Mouse (Mus musculus) spleen, adult 12 weeks (tissue): ENCODE measurements around the gene Fbl.
"Not testable (repeated sequence)": the region's sequence is repeated elsewhere in the genome, so short reads cannot be mapped to it uniquely, and the experiment has no call there.

ENCODE experiments used
- DNase-seq: peaks from one replicate; pipeline ENCODE4 v3.0.0; 2022; ENCODE audit warnings: low spot score

The Fbl gene

GRCm38 (mm10) chr7:28191903-28192302 is 22.4 kb downstream of the Fbl start:
- no peak for DNase-seq

DNA sequence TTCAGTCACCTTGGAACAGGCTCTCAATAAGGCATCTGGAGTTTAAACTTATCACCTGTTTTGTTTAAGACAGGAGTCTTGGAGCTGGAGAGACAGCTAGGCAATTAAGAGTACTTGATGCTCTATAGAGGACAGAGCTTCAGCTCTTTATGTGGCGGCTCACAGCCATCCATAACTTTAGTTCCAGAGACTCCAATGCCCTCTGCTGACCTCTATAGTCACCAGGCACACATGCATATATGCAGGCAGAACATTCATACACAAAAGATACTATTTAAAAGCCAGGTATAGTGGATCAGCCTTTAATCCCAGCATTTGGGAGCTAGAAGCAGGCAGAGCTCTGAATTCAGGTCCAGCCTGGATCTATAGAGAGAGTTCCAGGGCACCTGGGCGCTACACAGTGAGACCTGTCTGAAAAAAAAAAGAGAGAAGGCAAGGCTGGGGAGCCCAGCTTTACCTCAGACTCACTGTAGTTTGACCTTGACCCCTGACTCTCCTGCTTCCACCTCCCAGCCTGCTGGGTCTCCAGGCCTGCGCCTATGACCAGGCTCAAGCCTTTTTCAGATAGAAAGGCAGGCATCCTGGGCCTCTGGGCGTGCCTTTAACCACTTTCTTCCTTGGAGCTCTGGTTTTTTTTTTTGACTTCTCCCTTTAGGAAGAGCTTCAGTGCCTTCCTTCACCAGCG is 26.0 kb downstream of the Fbl start:
- DNase-seq: no peak

- no peak for DNase-seq
Observed at GRCm38 (mm10) chr7:28196528-28196927, 27.0 kb downstream of the Fbl start.

- DNase-seq: no peak
Observed at GRCm38 (mm10) chr7:28199054-28199453, 29.5 kb downstream of the Fbl start.

GRCm38 (mm10) chr7:28203207-28204108 is 33.9 kb downstream of the Fbl start:
- no peak for DNase-seq

DNA sequence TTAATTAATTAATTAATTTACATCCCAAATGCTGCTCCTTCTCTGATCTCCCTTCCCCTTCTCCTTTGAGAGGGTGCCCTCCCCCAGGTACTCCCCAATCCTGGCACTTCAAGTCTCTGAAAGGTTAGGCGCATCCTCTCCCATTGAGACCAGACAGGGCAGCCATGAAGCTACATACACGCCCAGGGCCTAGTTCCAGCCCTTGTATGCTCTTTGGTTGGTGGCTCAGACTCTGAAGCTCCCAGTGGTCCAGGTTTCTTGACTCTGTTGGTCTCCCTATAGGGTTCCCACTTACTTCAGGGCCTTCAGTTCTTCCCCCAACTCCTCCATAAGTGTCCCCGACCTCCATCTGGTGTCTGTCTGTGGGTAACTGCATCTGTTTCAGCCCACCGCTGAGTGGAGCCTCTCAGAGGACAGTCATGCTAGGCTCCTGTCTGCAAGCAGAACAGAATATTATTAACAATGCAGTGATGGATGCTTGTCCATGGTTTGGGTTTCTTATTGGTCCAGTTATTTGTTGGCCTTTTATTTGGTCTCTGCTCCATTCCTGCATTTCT is 36.6 kb downstream of the Fbl start:
- no peak for DNase-seq

DNA sequence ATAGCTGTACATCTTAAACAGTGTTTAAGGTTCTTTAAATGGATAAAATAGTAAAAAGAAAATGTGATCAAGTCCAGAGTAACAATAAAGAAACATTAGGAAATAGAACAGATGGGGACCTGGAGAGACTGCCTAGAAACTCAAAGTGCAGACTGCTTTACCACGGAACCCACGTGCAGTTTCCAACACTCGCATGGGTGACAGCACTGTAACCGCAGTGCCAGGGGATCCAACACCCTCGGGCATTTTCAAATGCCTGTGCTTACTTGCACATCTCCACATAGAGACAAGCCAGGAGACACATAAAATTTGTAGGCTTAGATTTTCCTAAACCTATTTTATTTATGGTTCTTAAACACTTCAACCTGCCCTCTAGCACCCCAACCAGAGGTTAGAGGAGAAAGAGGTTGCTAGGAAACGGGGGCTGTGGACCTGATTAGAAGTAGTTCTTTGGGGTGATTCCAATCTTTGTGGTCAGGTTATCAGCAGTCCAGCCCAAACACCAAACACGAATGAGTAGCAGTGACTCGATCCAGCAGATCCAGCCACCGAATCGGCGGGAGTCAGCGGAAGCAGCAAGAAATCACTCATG is 39.0 kb downstream of the Fbl start:
- no peak for DNase-seq

DNA sequence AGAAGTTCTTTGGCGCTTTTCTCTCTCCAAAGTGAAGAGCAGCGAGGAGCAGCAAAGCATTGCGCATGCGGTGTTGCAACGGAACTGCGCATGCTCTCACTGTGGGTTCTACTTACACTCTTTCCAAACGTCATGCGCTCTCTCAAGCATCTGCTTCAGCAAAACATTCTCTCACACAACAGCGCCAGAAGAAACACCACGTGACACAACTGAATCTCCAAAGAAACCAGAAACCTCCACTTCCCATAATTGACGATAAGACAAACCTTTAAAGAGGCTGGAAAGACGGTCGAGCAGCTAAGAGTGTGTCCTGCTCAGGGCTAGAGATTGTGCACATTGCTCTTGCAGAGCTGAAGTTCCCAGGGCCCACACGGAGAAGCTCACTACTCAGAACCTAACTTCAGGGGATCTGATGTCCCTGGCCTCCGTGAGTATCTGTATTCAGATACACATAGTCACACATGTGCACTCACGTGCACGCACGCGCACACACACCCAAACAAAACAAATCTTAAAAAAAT is 39.5 kb downstream of the Fbl start:
- peak; percentile 26 for DNase-seq

- DNase-seq: no peak
Observed at GRCm38 (mm10) chr7:28210731-28211130, 41.2 kb downstream of the Fbl start.

DNA sequence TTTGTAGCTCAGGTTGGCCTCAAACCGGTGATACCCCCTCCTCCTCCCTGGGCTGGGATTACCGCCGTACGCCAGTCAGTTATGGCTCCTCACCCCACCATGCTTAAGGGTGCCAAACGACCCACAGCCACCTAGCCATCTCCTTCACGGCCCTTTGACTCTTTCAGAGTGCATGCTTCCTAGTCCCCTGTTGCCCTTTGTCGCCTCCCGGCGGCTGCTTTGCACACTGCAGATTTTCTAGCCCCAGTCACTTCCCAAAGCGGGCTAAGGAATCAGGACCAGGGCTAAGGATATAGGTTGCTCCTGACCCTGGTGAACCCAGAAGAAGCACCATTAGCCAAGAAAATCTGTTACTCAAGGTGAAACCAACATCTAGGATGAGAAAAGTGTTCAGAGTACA is 44.6 kb downstream of the Fbl start:
- DNase-seq: peak; percentile 42

DNA sequence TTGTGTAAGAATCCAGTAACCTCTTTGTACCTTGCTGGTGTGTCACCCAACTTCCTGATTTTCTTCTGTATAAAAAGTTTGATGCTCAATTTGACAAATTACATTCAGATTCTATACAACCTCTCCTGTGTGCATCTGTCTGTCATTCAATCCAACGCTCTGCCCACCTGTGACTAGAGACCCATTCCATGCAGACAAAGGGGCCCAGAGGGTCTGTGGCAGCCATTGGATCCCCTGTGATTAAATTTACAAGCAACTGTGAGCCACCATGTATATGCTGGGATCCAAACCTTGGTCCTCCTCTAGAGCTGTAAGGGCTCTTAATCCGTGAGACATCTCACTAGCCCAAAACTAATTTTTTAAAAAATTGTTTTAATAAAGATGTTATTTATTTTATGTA is 46.4 kb downstream of the Fbl start:
- DNase-seq: not testable (repeated sequence)

DNA sequence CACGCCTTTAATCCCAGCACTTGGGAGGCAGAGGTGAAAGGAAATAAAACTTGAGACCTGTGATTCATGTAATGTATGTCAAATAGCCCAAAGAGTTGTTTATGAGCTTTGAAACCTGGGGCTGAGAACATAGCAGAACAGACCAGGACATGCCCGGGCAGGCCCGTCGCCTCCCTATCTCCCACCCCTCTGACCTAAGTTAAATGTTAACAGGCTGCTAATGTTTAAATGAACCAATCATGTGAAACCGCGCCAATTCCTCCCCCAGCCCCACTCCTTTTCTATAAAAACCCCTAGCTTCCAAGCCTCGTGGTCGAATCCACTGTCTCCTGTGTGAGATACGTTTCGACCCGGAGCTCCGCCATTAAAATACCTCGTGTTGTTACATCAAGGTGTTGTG is 48.3 kb downstream of the Fbl start:
- DNase-seq: not testable (repeated sequence)

DNA sequence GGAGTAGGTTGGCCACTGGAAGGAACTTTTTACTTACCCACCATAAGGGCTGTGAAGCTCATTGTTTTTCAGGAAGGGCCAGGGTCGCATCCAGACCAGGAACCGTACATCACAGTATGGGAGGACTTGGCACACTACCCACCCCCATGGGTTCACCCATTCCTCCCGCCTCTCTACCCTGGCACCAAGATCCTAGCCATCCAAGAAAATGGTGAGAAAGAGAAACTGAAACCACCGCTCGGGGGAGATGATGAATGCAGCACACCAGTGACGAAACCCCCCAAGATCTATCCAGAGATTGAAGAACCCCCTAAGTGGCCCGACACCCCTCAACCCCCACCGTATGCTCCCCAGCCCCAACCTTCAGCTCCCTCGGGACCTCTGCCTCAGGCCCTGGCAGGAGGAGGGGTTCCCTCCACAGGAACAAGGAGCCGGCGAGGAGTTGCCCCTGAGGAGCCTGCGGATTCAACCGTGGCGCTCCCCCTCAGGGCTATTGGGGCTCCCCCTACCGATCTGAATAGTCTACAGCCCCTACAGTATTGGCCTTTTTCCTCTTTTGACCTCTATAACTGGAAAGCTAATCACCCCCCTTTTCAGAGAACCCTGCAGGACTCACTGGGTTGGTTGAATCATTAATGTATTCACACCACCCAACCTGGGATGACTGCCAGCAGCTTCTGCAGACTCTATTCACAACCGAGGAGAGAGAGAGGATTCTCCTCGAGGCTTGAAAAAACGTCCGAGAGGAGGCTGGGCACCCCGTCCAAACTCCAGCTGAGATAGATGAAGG is 49.6 kb downstream of the Fbl start:
- DNase-seq: not testable (repeated sequence)

DNA sequence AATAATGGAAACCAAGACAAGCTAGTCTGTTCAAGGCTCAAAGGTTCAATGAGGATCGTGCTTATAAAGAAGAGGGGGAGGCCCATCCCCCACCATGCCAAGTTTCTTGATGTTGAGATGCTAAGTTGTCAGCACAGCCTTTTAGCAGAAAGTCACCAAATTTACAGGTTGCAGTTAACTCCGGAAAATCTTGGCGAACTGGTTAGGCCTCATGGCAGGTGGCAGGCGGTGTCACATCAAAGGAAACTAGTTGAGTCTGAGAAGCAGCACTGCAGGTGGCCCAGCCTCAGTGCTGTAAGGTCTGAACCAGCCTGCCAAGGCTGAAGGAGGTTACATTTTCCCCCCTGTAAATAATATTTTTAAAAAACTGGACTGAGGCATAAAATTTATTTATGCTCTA is 57.3 kb downstream of the Fbl start:
- not testable (repeated sequence) for DNase-seq

DNA sequence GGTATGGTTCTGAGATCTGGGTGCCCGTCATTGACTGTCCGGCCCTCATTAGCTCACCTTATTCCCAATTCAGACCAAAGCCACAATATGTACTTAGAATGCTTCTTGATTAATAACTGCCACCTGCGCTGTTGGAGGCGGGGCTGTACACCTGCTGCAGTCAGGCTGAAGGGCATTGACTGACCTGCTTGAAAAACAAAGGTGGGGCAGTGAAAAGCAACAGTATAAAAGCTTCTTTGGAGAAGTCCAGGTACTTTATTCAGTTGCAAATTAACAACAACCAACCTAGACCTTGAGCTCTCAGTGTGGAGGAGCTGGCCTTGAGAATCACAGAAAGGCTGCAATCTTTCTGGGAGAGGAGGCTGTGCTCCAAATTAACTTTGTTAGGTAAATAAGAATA is 57.9 kb downstream of the Fbl start:
- not testable (repeated sequence) for DNase-seq
